Mouse (Mus musculus) testis, adult 2 months (tissue): Measurements from ENCODE around the gene Il22ra2.

Source experiments
- CTCF ChIP-seq: fragments of 200-500 bp; IDR thresholded peaks from 2 replicates; pipeline ENCODE4 v1.5.1; 2012; ENCODE audit warnings: low read depth, mild to moderate bottlenecking, inconsistent platforms, low read length, moderate library complexity; ENCODE audit not compliant: control insufficient read depth, insufficient read depth, insufficient replicate concordance
- POLR2A ChIP-seq: fragments of 200-500 bp; IDR thresholded peaks from 2 replicates; pipeline ENCODE4 v1.6.1; 2012; ENCODE audit warnings: low read depth, mild to moderate bottlenecking, inconsistent platforms, low read length, moderate library complexity; ENCODE audit not compliant: control insufficient read depth

DNA sequence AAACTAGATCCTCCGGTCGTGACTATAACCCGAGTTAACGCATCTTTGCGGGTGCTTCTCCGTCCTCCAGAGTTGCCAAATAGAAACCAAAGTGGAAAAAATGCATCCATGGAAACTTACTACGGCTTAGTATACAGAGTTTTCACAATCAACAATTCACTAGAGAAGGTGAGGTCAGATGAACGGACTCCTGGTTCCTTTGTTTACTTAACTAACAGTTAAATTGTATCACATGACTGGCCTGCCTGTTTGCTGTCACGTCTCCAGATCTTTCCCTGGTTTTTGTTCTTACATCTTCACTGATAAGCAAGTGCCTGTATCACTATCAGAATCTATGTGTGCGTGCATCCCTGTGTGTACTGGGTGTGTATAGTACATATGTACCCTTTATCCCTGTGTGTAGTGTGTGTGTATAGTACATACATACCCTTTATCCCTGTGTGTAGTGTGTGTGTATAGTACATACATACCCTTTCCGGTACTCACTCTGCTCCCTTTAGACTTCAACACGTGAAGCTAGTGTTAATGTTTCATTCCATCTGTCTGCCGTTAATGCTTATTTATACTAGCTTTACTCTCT lies 9.9 kb downstream of the Il22ra2 start:
- TF ChIP-seq CTCF = no peak
- no peak for TF ChIP-seq POLR2A
